In the genomic region with DNA sequence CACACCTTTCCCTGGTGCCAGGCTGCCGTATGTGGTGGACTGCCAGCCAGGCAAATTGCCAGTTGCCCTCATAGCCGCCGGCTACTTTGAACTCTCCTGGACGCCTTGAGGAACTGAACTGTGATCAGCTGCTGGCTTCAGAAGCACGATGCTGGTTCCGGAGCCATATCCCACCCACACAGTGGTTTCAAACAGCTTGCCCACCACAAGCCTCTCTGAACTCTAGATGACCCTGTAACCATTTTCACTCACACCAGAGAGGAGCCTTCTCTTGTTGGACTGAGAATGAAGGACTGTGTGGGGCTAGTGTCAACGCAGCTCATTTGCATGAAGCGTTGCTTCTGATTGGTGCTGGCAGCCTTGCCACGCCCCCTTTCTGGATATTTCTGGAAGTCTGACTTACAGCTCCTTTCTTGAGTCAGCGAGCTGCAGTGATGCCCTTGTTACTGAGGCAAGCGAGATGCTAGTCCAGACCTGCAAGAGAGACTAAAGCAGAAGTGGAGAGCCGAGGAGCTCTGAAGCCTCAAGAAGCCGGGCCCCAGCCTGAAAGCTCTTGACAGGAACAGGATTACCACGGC, we compare ENCODE assay signal across 8 mouse cellular contexts. TPM values are rescaled to one million over a fixed set of nuclear protein-coding genes. Genes with fewer than 3 reads are reported as not detected.
DNase-seq lines count a peak whose midpoint lies in the region; ATAC-seq lines count a peak whose summit lies in the region.

No protein-coding gene starts in this region.

- no peaks in the 10 kb centered on the region for H3K27me3 ChIP-seq in heart, embryonic 11.5 days (ENCODE audit: control insufficient read depth, insufficient read depth, low read length)
- no peaks in the 10 kb centered on the region for H3K27me3 ChIP-seq in hindbrain, embryonic 12.5 days

- H3K4me2 ChIP-seq in heart, embryonic 11.5 days = peak overlapping the region; percentile 35
- no peak overlapping the region for H3K4me2 ChIP-seq in hindbrain, embryonic 12.5 days (replicated peaks)

- DNase-seq in adrenal gland, postnatal 10 days = peak; percentile 32
- no peak for DNase-seq in adrenal gland, adult 8-10 months
- DNase-seq in right cerebral cortex, adult 18-20 months = peak; percentile 74
- DNase-seq in right cerebral cortex, postnatal 4 days = no peak
- peak; percentile 43 to 78 for DNase-seq in left cerebral cortex, postnatal 25 days (ENCODE audit: low spot score in 2 of 2)

- H3K36me3 ChIP-seq in heart, embryonic 11.5 days (ENCODE audit: control insufficient read depth, insufficient read depth, low read length) = no peaks in the 10 kb centered on the region
- H3K36me3 ChIP-seq in hindbrain, embryonic 12.5 days = no peaks in the 10 kb centered on the region

- H3K9me3 ChIP-seq in heart, embryonic 11.5 days (replicated peaks; ENCODE audit: control insufficient read depth, low read length) = 0 out of 2 replicates have a peak, but pooled peaks cover 3% of the 10 kb centered on the region
- H3K9me3 ChIP-seq in hindbrain, embryonic 12.5 days (replicated peaks) = no peaks in the 10 kb centered on the region

- 34% methylated on average over 14 of the region's 14 CpGs for WGBS in heart, embryonic 11.5 days (ENCODE audit: insufficient replicate concordance)
- 69% methylated on average over 14 of the region's 14 CpGs for WGBS in hindbrain, embryonic 12.5 days

- no peak overlapping the region for H3K9ac ChIP-seq in heart, embryonic 11.5 days (ENCODE audit: low read depth, low read length)
- H3K9ac ChIP-seq in hindbrain, embryonic 12.5 days = no peak overlapping the region

- intact Hi-C loops in left cerebral cortex, postnatal 25 days (cut with DNase I) = no loop called here

- no peak overlapping the region for H3K4me3 ChIP-seq in heart, embryonic 11.5 days (ENCODE audit: low read depth, low read length)
- no peak overlapping the region for H3K4me3 ChIP-seq in hindbrain, embryonic 12.5 days

- peaks cover 13% of the 10 kb centered on the region for H3K4me1 ChIP-seq in heart, embryonic 11.5 days (ENCODE audit: control insufficient read depth, insufficient read depth, low read length)
- peaks cover 2% of the 10 kb centered on the region; the same call in 1 of the 2 replicates for H3K4me1 ChIP-seq in hindbrain, embryonic 12.5 days

- no peak overlapping the region for H3K27ac ChIP-seq in heart, embryonic 11.5 days (ENCODE audit: low read depth, low read length)
- no peak overlapping the region for H3K27ac ChIP-seq in hindbrain, embryonic 12.5 days

- no peak for ATAC-seq in heart, embryonic 11.5 days (replicated peaks; ENCODE audit: insufficient number of reproducible peaks, low FRiP score, low TSS enrichment)
- no peak for ATAC-seq in monocyte, adult 5-6 weeks (replicated peaks; ENCODE audit: insufficient number of reproducible peaks, low FRiP score, low TSS enrichment, poor library complexity, severe bottlenecking)
- no peak for ATAC-seq in hindbrain, embryonic 12.5 days (ENCODE audit: low FRiP score)

RNA-seq across cellular contexts. Expression of gene Aldh1l1, which starts 9.2 kb away (rescaled TPM):
- total RNA-seq in adrenal gland, postnatal 10 days (2021) = 10 to 100 TPM; 51.9 to 95.0 TPM
- total RNA-seq in adrenal gland, adult 8-10 months (2022) = 100 to 1,000 TPM; 137 to 222 (median 182) TPM
- polyA plus RNA-seq in heart, embryonic 11.5 days (2014; fragmentation: Nextera tagmentation; extraction: Ambion mirVana) = 1.00 and 1.2 TPM in 2 replicates
- total RNA-seq in left cerebral cortex, postnatal 25 days (2021) = 10 to 100 TPM; 63.5 to 65.8 TPM
- total RNA-seq in monocyte, adult 5-6 weeks (2017) = 0.68 to 2.9 TPM in 2 of 3 replicates, not detected in the other
- polyA plus RNA-seq in hindbrain, embryonic 12.5 days (2016; fragmentation: Nextera tagmentation; extraction: Ambion mirVana) = 13.0 and 19.4 TPM in 2 replicates

RNA-seq across cellular contexts. Expression of gene Klf15, which starts 14.7 kb away (rescaled TPM):
- 10 to 100 TPM; 14.8 to 42.1 TPM for total RNA-seq in adrenal gland, postnatal 10 days (2021)
- 10 to 100 TPM; 18.3 to 30.6 (median 27.6) TPM for total RNA-seq in adrenal gland, adult 8-10 months (2022)
- polyA plus RNA-seq in heart, embryonic 11.5 days (2014; fragmentation: Nextera tagmentation; extraction: Ambion mirVana) = 6.0 and 6.2 TPM in 2 replicates
- 10 to 100 TPM; 20.8 to 24.2 TPM for total RNA-seq in left cerebral cortex, postnatal 25 days (2021)
- total RNA-seq in monocyte, adult 5-6 weeks (2017) = not detected in 3 replicates
- 6.3 and 6.9 TPM in 2 replicates for polyA plus RNA-seq in hindbrain, embryonic 12.5 days (2016; fragmentation: Nextera tagmentation; extraction: Ambion mirVana)

RNA-seq across cellular contexts. Expression of gene Cfap100, which starts 48.4 kb away (rescaled TPM):
- under 1 TPM; 0.58 to 0.90 TPM for total RNA-seq in adrenal gland, postnatal 10 days (2021)
- 1 to 10 TPM in 1 of 4 experiments, under 1 TPM in 2, not detected in 1; 0.23 to 2.5 (median 0.30) TPM for total RNA-seq in adrenal gland, adult 8-10 months (2022)
- 0.15 TPM in 1 of 2 replicates, not detected in the other for polyA plus RNA-seq in heart, embryonic 11.5 days (2014; fragmentation: Nextera tagmentation; extraction: Ambion mirVana)
- total RNA-seq in left cerebral cortex, postnatal 25 days (2021) = 1 to 10 TPM; 3.8 to 3.9 TPM
- total RNA-seq in monocyte, adult 5-6 weeks (2017) = not detected in 3 replicates
- polyA plus RNA-seq in hindbrain, embryonic 12.5 days (2016; fragmentation: Nextera tagmentation; extraction: Ambion mirVana) = 2.8 and 3.8 TPM in 2 replicates

Comparison
In these comparisons a context has a peak if more than half of its experiments do, and no peak if none do; other contexts are left out.
1. DNase-seq: peak in adrenal gland, postnatal 10 days (single experiment), right cerebral cortex, adult 18-20 months (single experiment) and left cerebral cortex, postnatal 25 days (2 of 2); none in adrenal gland, adult 8-10 months (single experiment) and right cerebral cortex, postnatal 4 days (single experiment).
2. RNA of gene Aldh1l1, which starts 9.2 kb away (total RNA-seq): 137 to 222 TPM in adrenal gland, adult 8-10 months, 51.9 to 95.0 TPM in adrenal gland, postnatal 10 days and 63.5 to 65.8 TPM in left cerebral cortex, postnatal 25 days; 0.68 to 2.9 TPM in monocyte, adult 5-6 weeks; every median in the first group is over 10 times any median in the second.
3. RNA of gene Klf15, which starts 14.7 kb away (total RNA-seq): 14.8 to 42.1 TPM in adrenal gland, postnatal 10 days, 18.3 to 30.6 TPM in adrenal gland, adult 8-10 months and 20.8 to 24.2 TPM in left cerebral cortex, postnatal 25 days; not detected in monocyte, adult 5-6 weeks; every median in the first group is over 10 times any median in the second.